Mouse (Mus musculus): ENCODE results near the gene Jak3.

Gene Jak3

GRCm38 (mm10) chr8:71665331-71666130 lies 10.6 kb upstream of the Jak3 start:
- peak; percentile 60 for DNase-seq

- no peak for DNase-seq
Measured at GRCm38 (mm10) chr8:71666855-71667254, 9.2 kb upstream of the Jak3 start.

DNA sequence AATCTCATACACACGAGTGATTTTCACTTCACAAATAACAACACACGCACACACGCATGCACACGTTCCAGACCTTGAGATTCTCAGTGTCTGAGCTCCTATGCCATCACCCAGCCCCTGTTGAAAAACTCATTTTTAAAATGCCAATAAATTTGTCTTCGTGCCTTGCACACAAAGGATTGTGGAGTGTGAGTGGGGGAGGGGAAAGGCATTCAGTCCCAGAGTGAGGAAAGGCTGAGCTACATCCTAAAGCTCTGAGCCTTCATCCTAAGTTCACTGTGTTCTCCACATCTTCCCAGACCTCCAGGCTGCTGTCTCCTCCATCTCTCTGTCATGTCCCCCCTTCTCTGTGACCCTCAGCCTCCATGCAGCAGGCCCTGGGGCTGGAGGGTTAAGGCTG lies 8.8 kb upstream of the Jak3 start:
- DNase-seq: no peak

DNA sequence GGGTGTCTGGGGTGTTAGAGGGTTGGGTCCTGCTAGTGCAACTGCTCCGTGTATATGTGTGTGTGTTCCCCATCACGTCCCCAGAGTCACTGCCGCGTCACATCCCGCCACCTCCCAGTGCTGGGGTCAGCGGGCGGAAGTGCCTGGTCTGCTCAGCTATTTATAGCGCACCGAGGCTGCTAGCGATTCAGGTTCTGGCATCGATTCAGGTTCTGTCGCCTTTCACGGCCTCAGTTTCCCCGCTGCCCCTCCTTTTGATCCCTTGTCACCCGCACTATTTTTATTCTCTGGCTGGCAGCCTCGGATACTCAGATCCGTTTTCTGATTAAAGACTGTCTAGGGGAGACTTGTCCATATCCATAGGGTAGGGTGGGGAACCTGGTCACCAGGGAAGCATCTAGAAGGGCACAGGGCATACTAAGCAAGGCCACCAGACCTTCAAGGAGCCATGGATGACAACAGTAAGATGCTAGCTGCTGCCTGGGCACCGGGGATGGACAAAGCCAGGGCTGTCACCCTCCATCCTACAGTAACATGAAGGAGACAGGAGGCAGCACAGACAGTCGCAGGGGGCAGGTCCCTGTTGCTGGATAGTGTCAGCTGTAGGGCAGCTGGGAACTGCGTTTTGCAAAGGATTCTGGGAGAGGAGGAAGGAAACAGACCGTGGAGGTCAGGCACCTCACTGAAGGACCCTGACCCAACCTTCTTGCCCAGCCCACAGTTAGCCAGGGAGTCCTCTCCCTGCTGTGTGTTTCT lies 7.7 kb upstream of the Jak3 start:
- no peak for DNase-seq

DNA sequence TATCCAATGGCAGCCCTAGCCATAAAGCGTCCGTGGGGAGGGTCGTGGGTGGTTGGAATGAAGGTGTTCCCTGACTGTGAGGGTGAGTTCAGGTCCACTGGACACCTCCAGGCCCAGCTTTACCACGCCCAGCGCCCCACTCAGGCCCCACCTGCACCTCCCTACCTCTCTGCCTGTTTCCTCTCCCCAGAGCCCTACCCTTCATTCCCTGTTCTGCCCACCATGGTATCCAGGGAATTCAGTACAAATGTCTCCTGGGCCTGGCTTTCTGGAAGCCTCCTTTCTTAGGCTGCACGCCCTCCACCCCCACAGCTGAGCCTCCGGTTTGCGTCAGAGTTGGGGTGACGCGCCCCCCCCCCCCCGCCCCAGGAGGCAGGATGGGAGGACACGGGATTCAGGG lies 5.9 kb upstream of the Jak3 start:
- no peak for DNase-seq

DNA sequence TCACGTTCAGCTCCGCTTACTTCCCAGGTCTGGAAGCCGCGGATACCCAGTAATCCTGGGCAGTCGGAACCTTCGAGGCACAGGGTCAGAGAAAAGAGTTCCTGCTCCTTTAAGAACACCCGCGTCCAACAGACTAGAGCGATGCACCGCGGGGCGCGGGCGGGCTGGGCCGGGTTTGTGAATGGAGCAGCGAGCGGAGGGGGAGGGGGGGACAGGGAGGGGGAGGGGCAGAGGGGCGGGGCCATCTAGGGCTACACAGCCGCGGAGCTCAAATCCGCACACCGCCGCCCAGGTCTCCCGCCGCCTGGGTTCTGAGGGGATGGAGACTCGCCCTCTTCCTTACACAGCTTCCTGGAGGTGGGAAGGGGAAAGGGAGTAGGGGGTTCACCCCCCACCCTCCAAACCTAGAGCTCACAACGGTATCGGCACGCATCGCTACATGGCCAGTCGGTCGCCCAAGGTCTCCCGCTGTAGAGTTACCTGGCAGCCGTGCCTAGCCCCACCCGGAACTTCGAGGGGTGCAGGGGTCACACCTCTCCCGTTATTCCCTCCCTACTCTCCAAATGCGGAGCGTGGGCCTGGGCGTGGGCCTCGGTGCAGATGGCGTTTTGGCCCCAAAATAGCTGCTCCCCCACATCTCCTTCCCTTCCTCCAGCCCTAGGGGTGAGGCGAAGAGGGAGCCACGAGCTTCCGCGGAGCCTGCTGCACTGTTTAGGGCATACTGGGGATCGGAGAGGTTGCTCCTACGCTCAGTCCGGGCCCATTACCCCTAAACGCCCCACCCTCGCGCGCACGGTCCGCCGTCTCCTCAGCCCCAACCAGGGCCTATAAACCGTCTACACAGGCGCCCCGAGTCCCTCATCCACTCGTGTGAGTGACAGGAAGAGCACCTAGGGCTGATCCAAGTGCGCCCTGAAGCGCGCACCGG lies 5.2 kb upstream of the Jak3 start:
- peak; percentile 44 for DNase-seq

DNA sequence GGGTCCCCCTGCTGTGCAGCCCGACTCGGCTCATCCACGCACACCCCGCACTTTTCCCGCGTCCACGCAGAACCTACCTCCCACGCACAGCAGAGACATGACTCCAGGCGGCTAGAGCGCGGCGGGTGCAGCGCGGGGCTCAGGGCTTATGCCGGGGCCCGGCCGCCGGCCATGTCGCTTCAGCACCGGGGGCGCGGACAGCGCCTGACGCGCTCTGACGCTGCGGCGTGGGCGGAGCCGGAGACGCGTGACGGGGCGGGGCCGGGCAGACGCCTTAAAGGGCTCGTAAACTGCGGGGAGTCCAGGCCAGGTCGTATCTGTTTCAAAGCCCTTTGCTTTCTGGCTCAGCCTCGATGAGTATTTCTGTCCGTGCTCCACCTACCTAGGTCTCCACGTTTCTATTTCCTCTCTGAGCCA lies 4.5 kb upstream of the Jak3 start, which contains the start of gene Unc13a:
Gene Unc13a (minus strand): TSS at position 209 of the 417 bp plus-strand sequence.
- peak; percentile 87 for DNase-seq

- DNase-seq: no peak
Measured at GRCm38 (mm10) chr8:71672168-71672735, 3.8 kb upstream of the Jak3 start.

DNA sequence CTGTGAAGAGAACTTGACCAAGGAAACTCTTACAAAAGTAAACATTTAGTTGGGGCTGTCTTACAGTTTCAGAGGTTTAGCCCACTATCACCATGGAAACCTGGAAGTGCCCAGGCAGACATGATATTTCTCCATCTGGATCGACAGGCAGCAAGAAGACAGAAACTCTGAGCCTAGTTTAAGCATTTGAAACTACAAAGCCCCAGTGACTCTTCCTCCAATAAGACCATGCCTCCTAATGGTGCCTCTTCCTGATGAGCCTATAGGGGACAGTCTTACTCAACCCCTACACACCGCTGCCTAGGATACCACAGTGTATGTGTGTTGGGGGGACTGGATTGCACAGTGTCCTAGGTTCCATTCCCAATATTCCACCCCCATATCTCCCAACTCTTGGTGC lies 2.0 kb upstream of the Jak3 start:
- no peak for DNase-seq

DNA sequence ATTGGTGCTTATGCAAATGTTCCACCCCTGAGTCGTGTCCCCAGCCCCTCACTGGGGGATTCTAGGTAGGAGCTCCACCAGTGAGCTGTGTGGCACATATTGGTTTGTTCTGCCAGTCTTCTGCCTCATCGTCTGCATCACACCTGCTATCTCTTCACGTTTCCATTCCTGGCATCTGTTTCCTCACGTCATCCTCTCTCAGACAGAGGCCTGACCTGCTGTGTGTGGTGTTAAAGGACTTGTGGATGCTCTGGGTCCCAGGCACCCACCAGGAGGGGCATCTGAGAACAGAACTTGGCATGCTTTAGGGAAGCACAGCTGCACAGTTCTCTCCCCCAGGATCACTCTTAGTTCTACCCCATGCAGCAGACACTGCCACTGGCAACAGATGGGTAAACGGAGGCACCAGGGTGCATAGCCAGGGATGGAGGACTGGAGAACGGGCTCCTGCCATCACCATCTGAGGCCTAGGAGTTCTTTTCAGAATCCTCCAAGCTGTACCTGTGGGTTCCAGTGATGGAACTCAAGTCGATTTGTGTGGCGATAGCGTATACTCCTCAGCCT lies 558 bp upstream of the Jak3 start:
- DNase-seq: no peak

GRCm38 (mm10) chr8:71676803-71677202 lies 707 bp downstream of the Jak3 start:
- DNase-seq: no peak

DNA sequence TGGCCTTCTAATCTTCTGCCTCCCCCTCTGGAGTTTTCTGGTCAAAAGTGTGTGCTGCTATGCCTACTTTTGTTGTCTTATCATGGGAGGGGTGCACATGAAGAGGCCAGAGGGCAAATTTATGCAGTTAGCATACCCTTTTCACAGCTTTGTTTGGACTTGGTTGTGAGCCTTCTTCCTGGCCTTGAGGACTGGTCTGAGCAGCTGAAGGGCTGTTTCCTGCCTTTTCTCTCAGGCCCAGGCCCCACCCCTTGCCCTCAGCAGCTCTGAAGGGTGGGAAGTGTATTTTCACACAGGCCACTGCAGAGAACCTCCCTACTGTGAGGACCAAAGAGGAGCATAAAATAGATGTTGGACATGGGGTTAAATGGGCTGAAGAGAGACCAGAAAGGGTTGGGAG lies 1.5 kb downstream of the Jak3 start:
- no peak for DNase-seq

DNA sequence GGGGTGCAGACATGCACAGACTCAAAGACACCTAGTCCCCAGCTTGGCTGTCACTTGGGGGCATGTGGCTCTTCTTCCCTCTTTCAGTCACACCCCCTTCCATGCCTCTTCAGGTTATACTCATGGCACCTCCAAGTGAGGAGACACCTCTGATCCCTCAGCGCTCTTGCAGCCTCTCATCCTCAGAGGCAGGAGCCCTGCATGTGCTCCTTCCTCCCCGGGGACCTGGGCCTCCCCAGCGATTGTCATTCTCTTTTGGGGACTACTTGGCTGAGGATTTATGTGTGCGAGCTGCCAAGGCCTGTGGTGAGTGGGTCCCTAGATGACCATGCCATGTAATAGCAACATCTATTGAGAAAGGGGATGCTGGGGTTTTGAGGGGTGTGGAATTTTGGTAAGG lies 2.1 kb downstream of the Jak3 start:
- no peak for DNase-seq

DNA sequence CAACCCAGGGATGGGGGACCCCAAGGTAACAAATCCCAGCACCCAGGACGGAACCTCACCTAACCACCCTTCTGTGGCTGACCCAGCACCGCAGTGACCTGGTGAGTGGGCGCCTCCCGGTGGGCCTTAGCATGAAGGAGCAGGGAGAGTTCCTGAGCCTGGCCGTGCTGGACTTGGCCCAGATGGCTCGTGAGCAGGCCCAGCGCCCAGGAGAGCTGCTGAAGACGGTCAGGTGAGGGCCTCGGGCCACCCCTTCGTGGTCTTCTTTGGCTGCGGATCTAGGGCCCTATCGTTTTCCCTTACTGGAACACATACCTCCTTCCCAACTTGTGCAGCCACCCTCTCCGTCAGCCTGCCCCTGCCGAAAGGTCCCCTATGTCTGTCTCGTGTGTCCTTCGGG lies 3.0 kb downstream of the Jak3 start:
- DNase-seq: no peak

DNA sequence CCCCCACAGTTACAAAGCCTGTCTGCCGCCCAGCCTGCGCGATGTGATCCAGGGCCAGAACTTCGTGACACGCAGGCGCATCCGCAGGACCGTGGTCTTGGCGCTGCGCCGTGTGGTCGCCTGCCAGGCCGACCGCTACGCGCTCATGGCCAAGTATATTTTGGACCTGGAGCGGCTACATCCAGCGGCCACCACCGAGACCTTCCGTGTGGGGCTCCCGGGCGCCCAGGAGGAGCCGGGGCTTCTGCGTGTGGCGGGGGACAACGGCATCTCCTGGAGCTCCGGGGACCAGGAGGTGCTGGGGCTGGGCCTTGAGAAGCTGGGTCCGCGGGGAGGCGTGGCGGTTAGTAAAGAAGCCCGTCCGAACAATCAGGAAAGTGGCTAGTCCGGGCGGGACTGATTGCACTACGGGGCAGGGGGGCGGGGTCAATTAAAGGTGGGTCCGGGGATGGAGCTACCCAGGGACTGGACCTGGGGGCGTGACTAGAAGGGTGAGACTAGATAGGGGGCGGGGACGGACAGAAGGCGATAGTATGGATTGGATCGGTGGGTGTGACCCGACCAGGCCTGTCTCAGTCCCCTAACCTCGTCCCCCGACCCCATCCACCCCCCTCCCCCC lies 3.6 kb downstream of the Jak3 start:
- DNase-seq: no peak

DNA sequence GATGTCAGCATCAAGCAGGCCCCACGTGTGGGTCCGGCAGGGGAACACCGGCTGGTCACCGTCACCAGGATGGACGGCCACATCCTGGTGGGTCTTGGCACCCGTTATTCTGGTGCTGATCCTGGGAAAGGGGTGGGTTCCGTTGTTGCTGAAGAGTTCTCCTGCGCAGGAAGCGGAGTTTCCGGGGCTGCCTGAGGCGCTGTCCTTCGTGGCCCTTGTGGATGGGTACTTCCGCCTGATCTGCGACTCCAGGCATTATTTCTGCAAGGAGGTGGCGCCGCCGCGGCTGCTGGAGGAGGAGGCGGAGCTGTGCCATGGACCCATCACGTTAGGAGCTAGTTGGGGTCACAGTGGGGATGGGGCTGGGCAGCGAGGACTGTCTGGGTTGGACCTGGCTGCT lies 4.4 kb downstream of the Jak3 start:
- DNase-seq: peak; percentile 57

- DNase-seq: no peak
Measured at GRCm38 (mm10) chr8:71681369-71681915, 5.3 kb downstream of the Jak3 start.

GRCm38 (mm10) chr8:71682832-71683231 lies 6.7 kb downstream of the Jak3 start:
- DNase-seq: no peak

- no peak for DNase-seq
Measured at GRCm38 (mm10) chr8:71684701-71685100, 8.6 kb downstream of the Jak3 start.

GRCm38 (mm10) chr8:71685573-71685972 lies 9.5 kb downstream of the Jak3 start:
- DNase-seq: no peak

DNA sequence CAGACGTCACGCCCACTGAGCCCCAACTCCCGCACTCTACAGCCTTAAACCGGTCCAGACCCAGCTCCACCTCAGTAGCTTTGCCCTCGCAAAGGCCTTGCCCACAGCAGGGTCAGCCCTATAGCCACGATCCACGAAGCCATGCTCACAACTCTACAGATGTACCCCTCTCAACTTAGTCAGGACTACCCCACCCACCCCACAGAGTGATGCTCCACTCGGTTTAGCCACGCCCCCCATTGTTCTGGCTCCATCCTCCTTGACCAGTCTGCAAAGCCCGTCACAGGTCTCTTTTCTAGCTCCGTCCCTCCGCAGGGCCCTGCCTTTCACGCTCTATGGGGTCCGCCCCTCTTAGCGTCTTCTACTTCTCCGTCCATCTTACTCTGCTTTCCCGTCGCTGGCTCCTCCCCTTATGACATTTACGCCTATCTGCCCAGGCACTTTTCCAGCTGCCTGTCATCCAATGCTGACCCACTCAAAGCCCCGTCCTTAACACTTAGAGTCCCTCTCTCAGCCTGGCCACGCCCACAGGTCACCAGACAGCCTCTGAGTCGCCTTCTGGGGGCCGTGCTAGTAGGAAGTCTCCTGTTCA lies 10.1 kb downstream of the Jak3 start:
- DNase-seq: no peak

Data from kidney, adult 9 months (tissue).